Mouse (Mus musculus): ENCODE data around the gene Cdkal1. TPM values are rescaled to one million over a fixed set of nuclear protein-coding genes. Genes with fewer than 3 reads are reported as not detected.

Cdkal1 gene
- polyA plus RNA-seq, 1 experiment from 2014 or later = 30.4 TPM

DNA sequence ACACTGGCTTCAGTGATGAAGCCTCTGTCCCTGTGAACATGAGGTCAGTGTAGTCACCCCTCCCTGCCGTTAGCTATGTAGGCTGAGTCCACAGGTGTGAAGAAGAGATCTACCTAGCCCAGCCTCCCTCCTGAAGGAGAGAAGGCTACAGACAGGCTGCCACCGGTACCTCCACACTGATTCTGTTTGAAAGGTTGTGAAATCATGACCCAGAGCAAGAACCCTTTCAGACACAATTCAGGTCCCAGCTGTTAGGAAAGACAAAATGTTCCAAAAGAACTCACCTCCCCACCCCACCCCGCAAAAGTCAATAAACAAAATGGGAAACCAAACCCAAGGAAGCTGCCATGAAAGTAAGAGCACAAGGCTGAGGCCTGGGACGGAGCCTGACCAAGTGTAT lies 217.2 kb downstream of the Cdkal1 start:
- H3K9me3 ChIP-seq = no peaks in the 10 kb centered on the region
- WGBS = 80% methylated on average over 4 of the region's 4 CpGs
- no peak for ATAC-seq
- no peaks in the 10 kb centered on the region for H3K4me1 ChIP-seq (replicated peaks)
- H3K4me3 ChIP-seq (replicated peaks) = no peak overlapping the region
- H3K9ac ChIP-seq = no peak overlapping the region
- no peaks in the 10 kb centered on the region for H3K27me3 ChIP-seq (replicated peaks)
- no peaks in the 10 kb centered on the region for H3K36me3 ChIP-seq
- H3K27ac ChIP-seq = no peak overlapping the region
- H3K4me2 ChIP-seq (replicated peaks) = no peak overlapping the region

DNA sequence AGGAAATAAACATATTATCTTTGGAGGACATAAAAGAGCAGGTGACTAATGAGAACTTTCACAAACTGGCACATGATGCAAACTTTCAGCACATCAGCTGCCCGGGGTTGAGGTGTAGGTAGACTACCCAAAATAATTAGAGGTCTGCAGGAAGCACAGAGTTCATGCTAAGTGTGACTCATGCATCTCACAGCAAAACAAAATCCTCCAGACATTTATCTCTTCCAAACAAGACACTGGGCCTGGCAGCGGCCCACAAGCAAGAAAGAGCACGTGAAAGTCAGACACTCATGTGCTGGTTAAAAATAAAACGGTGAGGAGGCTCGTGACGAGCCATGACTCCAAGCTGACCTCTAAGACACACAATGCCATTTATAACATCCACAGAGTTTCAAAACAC lies 217.7 kb downstream of the Cdkal1 start:
- no peak overlapping the region for H3K4me2 ChIP-seq (replicated peaks)
- H3K4me1 ChIP-seq (replicated peaks) = no peaks in the 10 kb centered on the region
- no peaks in the 10 kb centered on the region for H3K27me3 ChIP-seq (replicated peaks)
- no peak overlapping the region for H3K9ac ChIP-seq
- no peak for ATAC-seq
- no peak overlapping the region for H3K27ac ChIP-seq
- no peaks in the 10 kb centered on the region for H3K36me3 ChIP-seq
- H3K4me3 ChIP-seq (replicated peaks) = no peak overlapping the region
- WGBS = 42% methylated on average over 6 of the region's 6 CpGs
- H3K9me3 ChIP-seq = no peaks in the 10 kb centered on the region

DNA sequence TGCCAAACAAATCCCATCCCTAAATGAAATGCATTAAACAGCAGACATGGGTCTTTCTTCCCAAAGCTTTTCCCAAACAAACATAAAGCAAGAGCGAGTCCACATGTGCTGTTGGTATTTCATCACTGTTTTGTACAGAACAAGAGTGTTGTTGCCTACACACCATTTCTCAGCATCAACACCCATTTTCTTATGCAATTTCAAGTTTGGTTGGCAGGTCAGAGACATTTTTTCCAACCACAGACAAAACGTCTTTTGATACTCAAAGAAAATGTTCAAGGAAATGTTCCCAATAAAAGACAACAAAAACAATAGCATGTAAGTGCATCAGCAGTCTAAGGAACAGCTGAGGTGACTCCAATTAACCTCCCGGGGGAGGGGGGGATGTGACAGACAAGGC lies 219.9 kb downstream of the Cdkal1 start:
- Histone ChIP-seq H3K36me3 (no peaks in the 10 kb centered on the region), H3K4me2 (replicated peaks) (no peak overlapping the region), H3K4me1 (replicated peaks) (no peaks in the 10 kb centered on the region; the same call in 1 of the 2 replicates), H3K27me3 (replicated peaks) (no peaks in the 10 kb centered on the region), H3K9ac (no peak overlapping the region), H3K9me3 (no peaks in the 10 kb centered on the region), H3K4me3 (replicated peaks) (no peak overlapping the region), H3K27ac (no peak overlapping the region)
- ATAC-seq = no peak
- 82% methylated on average over 3 of the region's 3 CpGs for WGBS

DNA sequence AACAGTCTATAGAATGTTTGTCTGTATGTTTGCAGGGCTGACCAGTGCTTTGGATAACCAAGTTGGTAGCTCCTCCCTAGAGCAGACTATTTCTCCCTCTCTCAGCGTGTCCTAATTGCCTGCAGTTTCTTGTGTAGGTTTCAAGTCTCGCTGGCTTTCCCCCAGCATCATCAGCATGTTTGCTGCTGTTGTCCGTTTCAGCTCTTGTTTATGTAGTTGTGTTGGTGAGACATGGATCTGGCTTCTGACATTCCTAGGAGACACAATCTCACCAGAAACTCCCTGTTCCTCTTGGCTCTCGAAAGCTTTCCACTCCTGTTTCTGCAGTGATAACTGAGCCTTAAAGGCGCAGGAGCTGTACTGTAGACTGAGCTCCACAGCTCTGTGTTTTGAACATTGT lies 224.1 kb downstream of the Cdkal1 start:
- no peak overlapping the region for H3K9ac ChIP-seq
- no peak overlapping the region for H3K4me2 ChIP-seq (replicated peaks)
- WGBS = 57% methylated on average over 5 of the region's 5 CpGs
- no peak for ATAC-seq
- no peaks in the 10 kb centered on the region for H3K27me3 ChIP-seq (replicated peaks)
- H3K27ac ChIP-seq = no peak overlapping the region
- H3K36me3 ChIP-seq = no peaks in the 10 kb centered on the region
- no peak overlapping the region for H3K4me3 ChIP-seq (replicated peaks)
- H3K4me1 ChIP-seq (replicated peaks) = peaks cover 7% of the 10 kb centered on the region
- H3K9me3 ChIP-seq = no peaks in the 10 kb centered on the region

DNA sequence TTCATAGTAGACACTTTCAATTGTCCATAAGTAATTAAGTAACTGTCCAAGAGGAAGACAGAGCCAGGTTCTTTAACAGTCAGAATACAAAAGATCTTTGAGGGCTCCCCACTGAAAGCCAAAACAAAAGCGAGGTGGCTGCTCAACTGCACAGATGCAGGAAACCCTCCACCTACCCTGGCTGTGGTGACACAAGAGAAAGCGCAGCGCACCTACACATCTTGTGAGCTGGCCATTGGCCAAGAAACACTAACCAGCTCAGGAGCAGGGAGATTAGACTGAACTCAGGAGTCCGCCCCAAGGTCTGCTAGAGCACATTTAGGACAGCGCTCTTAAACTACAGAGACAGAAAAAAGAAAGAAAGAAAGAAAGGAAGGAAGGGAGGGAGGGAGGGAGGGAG lies 226.9 kb downstream of the Cdkal1 start:
- Histone ChIP-seq H3K36me3 (no peaks in the 10 kb centered on the region), H3K9me3 (no peaks in the 10 kb centered on the region), H3K4me2 (replicated peaks) (no peak overlapping the region), H3K4me3 (replicated peaks) (no peak overlapping the region), H3K9ac (no peak overlapping the region), H3K4me1 (replicated peaks) (peaks cover 7% of the 10 kb centered on the region), H3K27me3 (replicated peaks) (no peaks in the 10 kb centered on the region), H3K27ac (no peak overlapping the region)
- 53% methylated on average over 5 of the region's 5 CpGs for WGBS
- ATAC-seq = peak; percentile 75

DNA sequence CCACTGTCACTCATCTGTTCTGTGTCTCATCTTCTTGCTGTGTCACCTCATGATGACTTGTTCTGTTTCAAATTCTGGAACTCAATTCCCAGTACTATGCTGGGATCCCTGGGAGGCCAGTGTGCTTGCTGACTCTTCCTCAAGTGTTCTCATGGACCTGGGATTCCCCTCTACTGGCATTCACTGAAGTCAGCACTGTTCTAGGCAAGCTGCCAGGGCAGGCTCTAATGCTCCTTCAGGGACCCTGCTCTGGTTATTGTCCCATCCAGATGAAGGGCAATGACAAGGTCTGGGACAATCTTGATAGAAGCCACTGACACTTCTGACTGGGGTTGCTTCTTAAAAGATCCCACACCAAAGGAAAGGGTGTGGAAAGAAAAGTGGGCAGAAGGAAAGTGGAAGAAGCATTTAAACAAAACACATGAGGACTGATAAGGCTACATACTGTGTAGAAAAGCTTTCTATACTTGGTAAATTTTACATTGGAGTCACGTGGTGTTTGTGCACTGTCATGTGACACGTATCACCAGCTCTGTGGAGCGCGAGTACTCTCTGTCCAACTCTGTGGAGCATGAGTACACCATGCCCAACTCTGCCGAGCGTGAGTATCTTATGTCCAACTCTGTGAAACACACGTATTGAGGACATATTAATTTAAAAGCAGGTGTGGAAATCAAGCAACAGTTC lies 227.9 kb downstream of the Cdkal1 start:
- H3K4me3 ChIP-seq (replicated peaks) = no peak overlapping the region
- H3K36me3 ChIP-seq = no peaks in the 10 kb centered on the region
- no peak overlapping the region for H3K27ac ChIP-seq
- no peaks in the 10 kb centered on the region for H3K27me3 ChIP-seq (replicated peaks)
- WGBS = 89% methylated on average over 7 of the region's 7 CpGs
- no peak overlapping the region for H3K4me2 ChIP-seq (replicated peaks)
- H3K9ac ChIP-seq = no peak overlapping the region
- peak; percentile 34; the same call in 1 of the 2 replicates for ATAC-seq
- no peaks in the 10 kb centered on the region for H3K9me3 ChIP-seq
- H3K4me1 ChIP-seq (replicated peaks) = peaks cover 7% of the 10 kb centered on the region

DNA sequence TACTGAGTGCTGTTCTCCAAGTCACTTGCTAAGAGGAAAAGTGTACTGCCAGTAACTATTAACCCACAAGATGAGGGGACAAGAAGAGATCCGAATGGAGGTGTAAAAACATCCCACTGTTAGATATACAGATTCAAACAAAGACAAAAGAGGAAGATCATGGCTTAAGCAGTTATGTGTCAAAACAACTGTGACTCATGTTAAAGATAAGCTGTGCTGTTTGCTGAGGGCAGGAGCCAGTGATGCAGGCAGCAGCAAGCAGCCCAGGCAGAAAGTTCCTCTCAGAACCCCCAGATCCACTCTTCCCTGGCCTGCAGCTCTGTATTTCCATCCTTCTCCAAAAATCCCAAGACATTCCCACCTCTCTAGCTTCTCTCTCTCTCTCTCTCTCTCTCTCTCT lies 230.5 kb downstream of the Cdkal1 start:
- Histone ChIP-seq H3K27me3 (replicated peaks) (no peaks in the 10 kb centered on the region), H3K9me3 (no peaks in the 10 kb centered on the region), H3K4me1 (replicated peaks) (peaks cover 7% of the 10 kb centered on the region; the same call in 1 of the 2 replicates), H3K27ac (no peak overlapping the region), H3K4me3 (replicated peaks) (no peak overlapping the region), H3K36me3 (no peaks in the 10 kb centered on the region), H3K4me2 (replicated peaks) (no peak overlapping the region), H3K9ac (no peak overlapping the region)
- WGBS = 35% methylated on average over 1 of the region's 1 CpGs
- no peak for ATAC-seq

DNA sequence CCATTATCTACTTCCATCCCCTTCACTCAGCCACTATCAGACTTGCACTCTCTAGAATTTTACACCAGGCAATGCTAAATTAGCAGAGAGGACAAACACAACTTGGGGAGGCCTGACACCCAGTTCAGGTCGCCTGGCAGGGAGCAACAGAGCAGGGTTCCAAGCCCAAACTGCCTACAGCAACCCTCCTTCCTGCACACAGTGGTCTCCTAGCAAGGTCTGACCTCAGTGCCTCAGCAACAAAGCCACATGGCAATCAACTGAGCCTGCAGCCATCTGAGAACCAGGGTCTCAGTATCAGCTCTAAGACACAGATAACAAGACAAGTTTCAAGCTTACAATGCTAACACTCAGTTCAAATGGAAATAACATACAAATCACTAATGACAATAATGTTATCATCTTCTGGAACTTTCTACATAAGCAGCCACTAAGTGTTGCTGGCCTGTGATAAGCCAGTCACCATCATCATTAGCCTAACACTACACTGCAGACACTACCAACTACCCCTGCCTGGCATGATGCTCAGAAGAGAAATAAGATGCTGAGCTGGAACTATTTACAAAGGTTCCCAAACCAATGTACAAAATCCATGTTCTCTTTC lies 231.7 kb downstream of the Cdkal1 start:
- Histone ChIP-seq H3K27me3 (replicated peaks) (no peaks in the 10 kb centered on the region), H3K9ac (no peak overlapping the region), H3K4me2 (replicated peaks) (no peak overlapping the region), H3K4me3 (replicated peaks) (no peak overlapping the region), H3K4me1 (replicated peaks) (peaks cover 7% of the 10 kb centered on the region; the same call in 1 of the 2 replicates), H3K9me3 (no peaks in the 10 kb centered on the region), H3K36me3 (no peaks in the 10 kb centered on the region), H3K27ac (no peak overlapping the region)
- no peak for ATAC-seq
- WGBS = 62% methylated on average over 1 of the region's 1 CpGs

DNA sequence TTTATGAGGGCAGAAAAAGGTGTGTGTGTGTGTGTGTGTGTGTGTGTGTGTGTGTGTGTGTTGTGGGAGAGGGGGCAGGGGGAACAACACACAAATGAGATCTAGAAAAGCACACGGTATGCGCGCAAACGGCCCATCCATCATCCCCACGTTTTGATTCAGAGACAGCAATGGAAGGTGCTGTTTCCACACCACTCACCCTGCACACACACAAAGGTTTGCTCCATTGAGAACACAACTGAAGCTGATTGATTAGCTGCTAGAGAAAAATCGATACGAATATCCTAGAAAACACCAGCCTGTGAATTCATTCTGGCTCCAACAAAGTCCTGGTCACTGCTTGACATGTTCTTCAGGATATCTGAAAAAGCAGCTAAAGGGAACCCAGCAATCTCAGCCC lies 233.6 kb downstream of the Cdkal1 start:
- H3K9ac ChIP-seq = no peak overlapping the region
- no peak for ATAC-seq
- H3K36me3 ChIP-seq = no peaks in the 10 kb centered on the region
- no peak overlapping the region for H3K4me2 ChIP-seq (replicated peaks)
- 64% methylated on average over 7 of the region's 7 CpGs for WGBS
- no peaks in the 10 kb centered on the region for H3K9me3 ChIP-seq
- H3K4me3 ChIP-seq (replicated peaks) = no peak overlapping the region
- H3K27ac ChIP-seq = no peak overlapping the region
- H3K4me1 ChIP-seq (replicated peaks) = no peaks in the 10 kb centered on the region
- H3K27me3 ChIP-seq (replicated peaks) = no peaks in the 10 kb centered on the region

DNA sequence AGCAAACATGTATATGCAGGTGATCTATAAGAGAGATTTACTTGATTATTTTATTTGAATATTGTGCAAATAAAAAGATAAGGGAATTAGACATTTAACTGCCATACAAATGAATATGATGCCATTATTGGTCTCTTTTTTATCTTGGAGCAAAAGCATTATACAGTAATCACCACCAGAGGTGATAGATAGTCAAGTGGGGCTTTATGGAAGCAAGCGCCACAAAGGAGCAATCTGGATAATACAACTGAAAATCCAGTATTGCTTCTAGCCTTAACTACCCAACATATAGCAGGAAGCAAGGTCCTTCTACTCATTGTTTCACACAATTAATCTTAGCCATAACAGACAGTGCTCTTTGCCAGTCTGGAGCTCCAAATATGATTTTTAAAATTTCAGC lies 234.1 kb downstream of the Cdkal1 start:
- WGBS = 81% methylated on average over 1 of the region's 1 CpGs
- H3K27ac ChIP-seq = no peak overlapping the region
- H3K9me3 ChIP-seq = no peaks in the 10 kb centered on the region
- ATAC-seq = no peak
- no peaks in the 10 kb centered on the region for H3K36me3 ChIP-seq
- no peak overlapping the region for H3K4me2 ChIP-seq (replicated peaks)
- no peak overlapping the region for H3K4me3 ChIP-seq (replicated peaks)
- H3K27me3 ChIP-seq (replicated peaks) = no peaks in the 10 kb centered on the region
- H3K9ac ChIP-seq = no peak overlapping the region
- no peaks in the 10 kb centered on the region for H3K4me1 ChIP-seq (replicated peaks)

DNA sequence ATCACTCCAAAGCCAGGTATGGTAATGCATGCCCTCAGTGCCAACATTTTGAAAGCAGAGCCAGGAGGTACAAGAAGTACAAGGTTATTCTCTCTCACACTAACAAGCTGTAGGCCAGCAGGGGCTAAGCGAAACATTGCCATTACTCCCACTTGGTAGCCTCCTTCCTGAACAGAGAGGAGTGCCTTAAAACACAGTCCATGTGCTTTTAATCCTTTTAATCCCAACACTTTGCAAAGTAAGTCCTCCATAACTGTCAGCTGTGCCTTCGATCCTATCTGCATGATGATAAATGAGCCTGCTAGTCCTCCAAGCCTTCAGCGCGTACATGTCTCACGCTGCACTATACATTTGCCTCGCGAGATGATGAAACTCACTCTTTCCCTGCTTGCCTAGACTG lies 234.6 kb downstream of the Cdkal1 start:
- H3K36me3 ChIP-seq = no peaks in the 10 kb centered on the region
- no peak overlapping the region for H3K4me2 ChIP-seq (replicated peaks)
- no peaks in the 10 kb centered on the region for H3K27me3 ChIP-seq (replicated peaks)
- ATAC-seq = no peak
- H3K4me3 ChIP-seq (replicated peaks) = no peak overlapping the region
- no peaks in the 10 kb centered on the region for H3K4me1 ChIP-seq (replicated peaks)
- 64% methylated on average over 7 of the region's 7 CpGs for WGBS
- no peak overlapping the region for H3K9ac ChIP-seq
- no peak overlapping the region for H3K27ac ChIP-seq
- no peaks in the 10 kb centered on the region for H3K9me3 ChIP-seq

DNA sequence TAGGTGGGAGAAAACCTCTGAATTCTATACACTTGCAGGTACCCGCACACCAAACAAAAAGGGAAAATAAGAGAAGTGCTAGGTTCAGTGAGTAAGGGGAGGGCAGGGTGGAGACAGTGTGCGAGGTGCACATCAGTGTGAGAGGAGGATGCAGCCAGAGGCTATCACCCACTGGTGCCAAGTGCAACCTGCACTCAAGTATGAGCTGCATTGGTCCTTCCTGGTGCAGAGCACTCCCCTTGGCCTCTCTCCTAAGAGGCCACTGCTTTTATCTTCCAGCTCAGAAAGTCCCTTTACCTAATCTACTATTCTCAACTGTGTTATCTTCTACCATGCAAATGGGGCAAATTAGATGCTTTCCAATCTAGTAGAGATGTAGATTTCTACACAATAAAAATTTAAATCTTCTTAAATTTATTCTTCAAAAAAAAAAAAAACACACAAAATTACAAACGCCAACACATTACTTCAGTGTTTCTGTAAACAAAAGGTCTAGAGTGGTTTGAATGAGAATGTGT lies 238.8 kb downstream of the Cdkal1 start:
- 91% methylated on average over 3 of the region's 3 CpGs for WGBS
- no peaks in the 10 kb centered on the region for H3K9me3 ChIP-seq
- H3K4me1 ChIP-seq (replicated peaks) = no peaks in the 10 kb centered on the region
- no peak for ATAC-seq
- H3K27ac ChIP-seq = no peak overlapping the region
- H3K9ac ChIP-seq = no peak overlapping the region
- no peak overlapping the region for H3K4me2 ChIP-seq (replicated peaks)
- H3K27me3 ChIP-seq (replicated peaks) = no peaks in the 10 kb centered on the region
- H3K4me3 ChIP-seq (replicated peaks) = no peak overlapping the region
- no peaks in the 10 kb centered on the region for H3K36me3 ChIP-seq

DNA sequence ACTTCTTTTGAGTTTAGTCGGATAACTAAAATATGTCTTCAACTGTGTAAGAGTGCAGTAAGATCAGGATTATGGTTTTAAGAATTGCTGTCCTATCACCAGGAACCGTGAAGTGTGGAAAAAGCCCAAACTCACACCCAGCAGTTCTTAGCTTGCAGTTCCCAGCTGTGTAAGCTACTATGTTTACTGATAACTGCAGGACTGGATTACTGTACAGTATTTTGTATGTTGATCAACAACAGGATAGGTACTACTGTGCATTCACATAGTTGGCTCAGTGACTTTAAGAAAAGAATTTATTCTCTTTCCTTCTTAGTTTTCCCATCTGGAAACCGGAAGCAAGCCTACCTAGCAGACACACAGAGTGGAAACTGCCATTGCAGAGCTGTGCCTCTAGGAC lies 239.5 kb downstream of the Cdkal1 start:
- Histone ChIP-seq H3K4me3 (replicated peaks) (no peak overlapping the region), H3K27me3 (replicated peaks) (no peaks in the 10 kb centered on the region), H3K4me2 (replicated peaks) (no peak overlapping the region), H3K9me3 (no peaks in the 10 kb centered on the region), H3K36me3 (no peaks in the 10 kb centered on the region), H3K4me1 (replicated peaks) (no peaks in the 10 kb centered on the region), H3K9ac (no peak overlapping the region), H3K27ac (no peak overlapping the region)
- WGBS = 80% methylated on average over 3 of the region's 3 CpGs
- no peak for ATAC-seq
